ENCODE assay signal across 8 mouse cellular contexts in the genomic region with DNA sequence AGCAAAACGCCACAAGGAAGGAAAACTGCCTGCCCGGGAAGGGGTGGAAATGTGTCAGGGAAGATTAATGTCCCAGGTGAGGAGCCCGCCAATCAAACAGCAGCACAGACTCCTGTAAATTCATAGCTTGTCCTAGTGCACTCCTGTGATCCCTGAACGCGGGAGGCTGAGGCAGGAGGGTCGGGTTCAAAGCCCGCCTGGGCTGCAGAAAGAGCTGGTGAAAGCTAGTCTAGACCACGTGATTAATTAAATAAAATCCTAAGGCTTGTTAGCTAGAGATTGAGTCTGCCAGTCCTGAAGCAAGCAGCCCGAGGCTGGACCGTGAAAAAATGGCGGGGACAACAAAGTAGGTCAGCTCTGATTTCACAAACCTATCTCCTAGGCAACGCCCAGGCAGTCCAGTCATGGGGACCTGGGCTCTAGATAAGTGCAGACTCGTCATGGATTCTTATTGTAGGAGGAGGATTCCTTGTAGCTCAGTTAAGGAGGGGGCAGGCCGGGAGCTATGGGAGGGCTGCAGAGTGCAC. TPM values are rescaled to one million over a fixed set of nuclear protein-coding genes. Genes with fewer than 3 reads are reported as not detected.
A peak's percentile ranks its signal among the peaks of the same experiment; 100 is the strongest.
DNase-seq lines count a peak whose midpoint lies in the region; ATAC-seq and TF ChIP-seq lines count a peak whose summit lies in the region.

No protein-coding gene starts in this region.

- WGBS in embryonic facial prominence, embryonic 15.5 days = 37% methylated on average over 14 of the region's 14 CpGs
- 33% methylated on average over 14 of the region's 14 CpGs for WGBS in hindbrain, embryonic 13.5 days
- WGBS in liver, embryonic 13.5 days (ENCODE audit: insufficient replicate concordance) = 17% methylated on average over 14 of the region's 14 CpGs

- no peaks in the 10 kb centered on the region for H3K9me3 ChIP-seq in embryonic facial prominence, embryonic 15.5 days (replicated peaks)
- no peaks in the 10 kb centered on the region for H3K9me3 ChIP-seq in hindbrain, embryonic 13.5 days
- H3K9me3 ChIP-seq in liver, embryonic 13.5 days (replicated peaks) = no peaks in the 10 kb centered on the region

- no peak for TF ChIP-seq POLR2A in testis, adult 2 months (IDR thresholded peaks at IDR 0.05; ENCODE audit: control insufficient read depth, low read depth, low read length)

- ATAC-seq in embryonic facial prominence, embryonic 15.5 days (ENCODE audit: insufficient number of reproducible peaks, low FRiP score, low TSS enrichment, low read depth) = no peak
- peak; percentile 57; the same call in 1 of the 2 replicates for ATAC-seq in hindbrain, embryonic 13.5 days (ENCODE audit: low FRiP score)
- peak; percentile 53 for ATAC-seq in liver, embryonic 13.5 days (ENCODE audit: low read depth)
- no peak for ATAC-seq in megakaryocyte progenitor cell, adult 5-6 weeks (replicated peaks; ENCODE audit: poor library complexity)

- H3K4me2 ChIP-seq in embryonic facial prominence, embryonic 15.5 days (replicated peaks) = peak overlapping the region; percentile 49
- H3K4me2 ChIP-seq in hindbrain, embryonic 13.5 days = peak overlapping the region; percentile 41
- H3K4me2 ChIP-seq in liver, embryonic 13.5 days = peak overlapping the region; percentile 45

- TF ChIP-seq CTCF in testis, adult 2 months (IDR thresholded peaks at IDR 0.05; ENCODE audit: control insufficient read depth, insufficient read depth, insufficient replicate concordance, low read depth, low read length) = no peak

- peaks cover 9% of the 10 kb centered on the region for H3K4me1 ChIP-seq in testis, adult 2 months (ENCODE audit: control insufficient read depth, insufficient read depth, low read length)
- peaks cover 17% of the 10 kb centered on the region for H3K4me1 ChIP-seq in embryonic facial prominence, embryonic 15.5 days
- H3K4me1 ChIP-seq in hindbrain, embryonic 13.5 days (replicated peaks) = 0 out of 2 replicates have a peak, but pooled peaks cover 4% of the 10 kb centered on the region
- H3K4me1 ChIP-seq in liver, embryonic 13.5 days (replicated peaks) = 0 out of 2 replicates have a peak, but pooled peaks cover 11% of the 10 kb centered on the region

- H3K4me3 ChIP-seq in testis, adult 2 months (ENCODE audit: control insufficient read depth, low read depth, low read length) = peak overlapping the region; percentile 63
- H3K4me3 ChIP-seq in embryonic facial prominence, embryonic 15.5 days (replicated peaks) = peak overlapping the region; percentile 33
- no peak overlapping the region for H3K4me3 ChIP-seq in hindbrain, embryonic 13.5 days
- H3K4me3 ChIP-seq in liver, embryonic 13.5 days (replicated peaks) = peak overlapping the region; percentile 24

- peaks cover 2% of the 10 kb centered on the region; the same call in 1 of the 2 replicates for H3K27me3 ChIP-seq in testis, adult 2 months (ENCODE audit: control insufficient read depth, insufficient read depth, low read length)
- no peaks in the 10 kb centered on the region for H3K27me3 ChIP-seq in embryonic facial prominence, embryonic 15.5 days
- H3K27me3 ChIP-seq in hindbrain, embryonic 13.5 days = 0 out of 2 replicates have a peak, but pooled peaks cover 4% of the 10 kb centered on the region
- H3K27me3 ChIP-seq in liver, embryonic 13.5 days = peaks cover 8% of the 10 kb centered on the region; the same call in 1 of the 2 replicates

- H3K9ac ChIP-seq in embryonic facial prominence, embryonic 15.5 days = no peak overlapping the region
- no peak overlapping the region for H3K9ac ChIP-seq in hindbrain, embryonic 13.5 days
- 0 out of 2 replicates have a peak overlapping the region, but pooled peaks have one; percentile 30 for H3K9ac ChIP-seq in liver, embryonic 13.5 days

- H3K27ac ChIP-seq in testis, adult 2 months (ENCODE audit: control insufficient read depth, insufficient read depth, low read depth, low read length) = no peak overlapping the region
- H3K27ac ChIP-seq in embryonic facial prominence, embryonic 15.5 days (replicated peaks) = peak overlapping the region; percentile 66
- H3K27ac ChIP-seq in hindbrain, embryonic 13.5 days = no peak overlapping the region
- H3K27ac ChIP-seq in liver, embryonic 13.5 days = peak overlapping the region; percentile 62; the same call in 1 of the 2 replicates

- DNase-seq in testis, postnatal 14 days (ENCODE audit: low spot score) = no peak
- DNase-seq in liver, embryonic 13.5 days = no peak
- DNase-seq in right cerebral cortex, postnatal 10 days (ENCODE audit: low spot score in 2 of 2) = peak; percentile 45 to 61
- DNase-seq in layer of hippocampus, postnatal 25 days (ENCODE audit: extremely low spot score in 1 of 2, low spot score in 1 of 2) = no peak

- H3K36me3 ChIP-seq in testis, adult 2 months (ENCODE audit: control insufficient read depth, insufficient read depth, low read length) = no peaks in the 10 kb centered on the region
- H3K36me3 ChIP-seq in embryonic facial prominence, embryonic 15.5 days = no peaks in the 10 kb centered on the region
- H3K36me3 ChIP-seq in hindbrain, embryonic 13.5 days = no peaks in the 10 kb centered on the region
- H3K36me3 ChIP-seq in liver, embryonic 13.5 days = no peaks in the 10 kb centered on the region

RNA-seq across cellular contexts. Expression of gene Sowahb, which starts 38.9 kb away (rescaled TPM):
- 0.07 TPM in 1 of 2 replicates, not detected in the other for polyA plus RNA-seq in testis, adult 2 months (2012; rRNA removed)
- polyA plus RNA-seq in embryonic facial prominence, embryonic 15.5 days (2015; fragmentation: Nextera tagmentation; extraction: Ambion mirVana) = 0.46 and 0.68 TPM in 2 replicates
- not detected in 2 replicates for polyA plus RNA-seq in hindbrain, embryonic 13.5 days (2015; fragmentation: Nextera tagmentation; extraction: Ambion mirVana)
- polyA plus RNA-seq in liver, embryonic 13.5 days (2015; fragmentation: Nextera tagmentation; extraction: Ambion mirVana) = 0.20 and 0.39 TPM in 2 replicates
- total RNA-seq in layer of hippocampus, postnatal 25 days (2021) = 1 to 10 TPM; 1.4 to 2.1 TPM
- total RNA-seq in megakaryocyte progenitor cell, adult 5-6 weeks (2015) = not detected in 2 replicates
- not detected in 2 replicates for total RNA-seq in megakaryocyte progenitor cell, adult 5-6 weeks (2017)

Comparison
In these comparisons a context has a peak if more than half of its experiments do, and no peak if none do; other contexts are left out.
1. H3K27ac ChIP-seq: peak in embryonic facial prominence, embryonic 15.5 days (single experiment) and liver, embryonic 13.5 days (single experiment); none in testis, adult 2 months (single experiment) and hindbrain, embryonic 13.5 days (single experiment).
2. DNase-seq: peak in right cerebral cortex, postnatal 10 days (2 of 2); none in testis, postnatal 14 days (single experiment), liver, embryonic 13.5 days (single experiment) and layer of hippocampus, postnatal 25 days (0 of 2).
3. ATAC-seq: peak in hindbrain, embryonic 13.5 days (single experiment) and liver, embryonic 13.5 days (single experiment); none in embryonic facial prominence, embryonic 15.5 days (single experiment) and megakaryocyte progenitor cell, adult 5-6 weeks (single experiment).
4. Peak in every context shown above with its lines, with median percentiles within 50 percentile points of each other: H3K4me2 ChIP-seq.